Mouse (Mus musculus) CH12.LX (cell line): ENCODE data around the gene Ffar2.

Experiments used
- CHD1 ChIP-seq: IDR thresholded peaks from 2 replicates; pipeline ENCODE4 v1.6.1; 2012; ENCODE audit warnings: low read depth, low read length, improper control_type of control experiment, inconsistent platforms
- CTCF ChIP-seq, 2 experiments: IDR thresholded peaks in 1 of 2; conservative IDR thresholded peaks in 1 of 2; 2 replicates each; pipeline ENCODE4 v1.5.1; 2011 to 2012; ENCODE audit warnings: low read depth in 2 of 2, low read length in 2 of 2, improper control_type of control experiment in 1 of 2, inconsistent platforms in 1 of 2, mild to moderate bottlenecking in 1 of 2, moderate library complexity in 1 of 2
- EP300 ChIP-seq: IDR thresholded peaks from 2 replicates; pipeline ENCODE4 v1.6.1; 2011; ENCODE audit warnings: low read length, improper control_type of control experiment
- ETS1 ChIP-seq: conservative IDR thresholded peaks from 2 replicates; pipeline ENCODE4 v1.6.1; 2012; ENCODE audit warnings: low read depth, mild to moderate bottlenecking, inconsistent platforms, low read length, improper control_type of control experiment, moderate library complexity
- JUN ChIP-seq: IDR thresholded peaks from 2 replicates; pipeline ENCODE4 v1.6.1; 2011; ENCODE audit warnings: low read depth, mild to moderate bottlenecking, low read length, improper control_type of control experiment, moderate library complexity; ENCODE audit not compliant: insufficient read depth
- MAFK ChIP-seq: IDR thresholded peaks from 2 replicates; pipeline ENCODE4 v1.6.1; 2011; ENCODE audit warnings: low read length, improper control_type of control experiment; ENCODE audit not compliant: insufficient replicate concordance
- MAX ChIP-seq: IDR thresholded peaks from 2 replicates; pipeline ENCODE4 v1.6.1; 2011; ENCODE audit warnings: low read length, improper control_type of control experiment
- MEF2A ChIP-seq: IDR thresholded peaks from 2 replicates; pipeline ENCODE4 v1.6.1; 2014; ENCODE audit warnings: low read depth, mild to moderate bottlenecking, inconsistent platforms, low read length, improper control_type of control experiment, borderline replicate concordance
- NELFE ChIP-seq: IDR thresholded peaks from 2 replicates; pipeline ENCODE4 v1.6.1; 2011; ENCODE audit warnings: low read depth, low read length, improper control_type of control experiment
- NRF1 ChIP-seq: IDR thresholded peaks from 2 replicates; pipeline ENCODE4 v1.6.1; 2014; ENCODE audit warnings: low read depth, mild to moderate bottlenecking, inconsistent platforms, low read length, improper control_type of control experiment, moderate library complexity
- POLR2A ChIP-seq: IDR thresholded peaks from 2 replicates; pipeline ENCODE4 v1.6.1; 2011; ENCODE audit warnings: low read depth, mild to moderate bottlenecking, improper control_type of control experiment, low read length
- SIN3A ChIP-seq: IDR thresholded peaks from 2 replicates; pipeline ENCODE4 v1.6.1; 2012; ENCODE audit warnings: low read length, improper control_type of control experiment, inconsistent platforms
- TCF12 ChIP-seq: IDR thresholded peaks from 2 replicates; pipeline ENCODE4 v1.6.1; 2014; ENCODE audit warnings: low read depth, mild to moderate bottlenecking, inconsistent platforms, low read length, improper control_type of control experiment
- UBTF ChIP-seq: IDR thresholded peaks from 2 replicates; pipeline ENCODE4 v1.6.1; 2012; ENCODE audit warnings: low read depth, mild to moderate bottlenecking, inconsistent platforms, low read length, improper control_type of control experiment, moderate library complexity

DNA sequence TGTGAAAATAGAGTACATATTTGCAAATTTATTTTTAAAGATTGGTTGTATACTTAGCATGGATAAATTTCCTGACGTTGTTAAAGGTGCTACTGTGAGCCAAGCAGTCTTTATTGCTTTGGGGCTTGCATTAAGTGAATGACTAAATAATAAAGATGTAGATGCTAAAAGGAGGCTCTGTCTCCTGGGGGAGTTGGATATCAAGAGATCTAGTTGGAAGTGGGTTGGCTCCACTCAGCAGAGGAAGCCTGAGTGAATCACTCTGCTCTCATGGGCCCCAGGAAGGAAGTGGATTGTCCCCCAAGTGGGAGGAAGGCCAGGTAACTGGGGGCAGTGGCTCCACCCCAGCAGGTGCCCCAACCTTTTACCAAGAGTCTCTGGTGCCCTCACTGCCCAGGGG, 34.2 kb upstream of the Ffar2 start:
- TF ChIP-seq CTCF (conservative IDR thresholded peaks at IDR 0.05 in 1 of 2, IDR thresholded peaks at IDR 0.05 in 1 of 2; ENCODE audit: low read depth in 2 of 2, low read length in 2 of 2) (no peak), SIN3A (no peak), CHD1 (no peak), TCF12 (no peak), JUN (no peak), NELFE (no peak), POLR2A (no peak), NRF1 (no peak), MAX (no peak), UBTF (no peak), MEF2A (no peak), MAFK (no peak), ETS1 (no peak), EP300 (no peak)
